Comparison of ENCODE assay signal across 9 mouse cellular contexts in genomic region chr3:22121741-22122140, GRCm38 (mm10). TPM values are rescaled to one million over a fixed set of nuclear protein-coding genes. Genes with fewer than 3 reads are reported as not detected.
DNase-seq lines count a peak whose midpoint lies in the region; ATAC-seq and TF ChIP-seq lines count a peak whose summit lies in the region.
"Had no signal": no experiment of that assay in that cellular context is flagged by ENCODE, and none has a peak within 500 bp of the region (broad histone marks: within the 10 kb centered on the region; RNA-seq: fewer than 3 reads in every experiment).

No protein-coding gene starts in this region.

- no peak for TF ChIP-seq CTCF in ES-Bruce4 (IDR thresholded peaks at IDR 0.05; ENCODE audit: low read depth, low read length)

- H3K4me1 ChIP-seq in heart, embryonic 13.5 days = peaks cover 53% of the 10 kb centered on the region
- H3K4me1 ChIP-seq in ES-Bruce4 (ENCODE audit: control insufficient read depth, insufficient read depth, low read length) = peaks cover 8% of the 10 kb centered on the region
- H3K4me1 ChIP-seq in brown adipose tissue, adult 24 weeks (ENCODE audit: control insufficient read depth, insufficient read depth, insufficient read length, low read length) = peaks cover 25% of the 10 kb centered on the region

- 0 out of 2 replicates have a peak, but pooled peaks cover 3% of the 10 kb centered on the region for H3K36me3 ChIP-seq in heart, embryonic 13.5 days
- H3K36me3 ChIP-seq in ES-Bruce4 (ENCODE audit: control insufficient read depth, insufficient read depth, low read length, poor library complexity, severe bottlenecking) = no peaks in the 10 kb centered on the region; the same call in 1 of the 2 replicates

- no peak for DNase-seq in heart, adult 9 months (ENCODE audit: low spot score in 2 of 2)
- peak; percentile 27 for DNase-seq in retina, postnatal 1 day
- no peak for DNase-seq in natural killer cell, adult 2 months (ENCODE audit: low spot score in 2 of 2)
- DNase-seq in gastrocnemius, adult 8-10 months (ENCODE audit: low spot score in 2 of 2) = no peak
- DNase-seq: forebrain, postnatal 0 days had no signal

- no peak for TF ChIP-seq POLR2A in ES-Bruce4 (IDR thresholded peaks at IDR 0.05; ENCODE audit: insufficient read depth, low read length)

- peak; percentile 98 for TF ChIP-seq EP300 in ES-Bruce4 (IDR thresholded peaks at IDR 0.05; ENCODE audit: insufficient read depth, low read depth, low read length)

- no peak overlapping the region for H3K4me3 ChIP-seq in heart, embryonic 13.5 days
- H3K4me3 ChIP-seq in ES-Bruce4 (ENCODE audit: low read depth, low read length) = no peak overlapping the region
- no peak overlapping the region for H3K4me3 ChIP-seq in brown adipose tissue, adult 24 weeks (ENCODE audit: insufficient read depth, low read depth, low read length)

- H3K27me3 ChIP-seq in heart, embryonic 13.5 days (replicated peaks) = no peaks in the 10 kb centered on the region
- no peaks in the 10 kb centered on the region for H3K27me3 ChIP-seq in ES-Bruce4 (ENCODE audit: control insufficient read depth, insufficient read depth, low read length, poor library complexity, severe bottlenecking)

- no peak overlapping the region for H3K4me2 ChIP-seq in heart, embryonic 13.5 days

- H3K9me3 ChIP-seq in heart, embryonic 13.5 days = no peaks in the 10 kb centered on the region
- peaks cover 6% of the 10 kb centered on the region; the same call in 1 of the 2 replicates for H3K9me3 ChIP-seq in ES-Bruce4 (replicated peaks; ENCODE audit: control insufficient read depth, insufficient read depth, low read length, poor library complexity, severe bottlenecking)

- ATAC-seq in heart, embryonic 13.5 days (ENCODE audit: extremely low read depth, insufficient number of reproducible peaks, low FRiP score, low TSS enrichment) = no peak
- ATAC-seq: forebrain, postnatal 0 days; lung, postnatal 0 days had no signal

- H3K27ac ChIP-seq in heart, embryonic 13.5 days (replicated peaks) = peak overlapping the region; percentile 10; the same call in 1 of the 2 replicates
- peak overlapping the region; percentile 89 for H3K27ac ChIP-seq in ES-Bruce4 (ENCODE audit: insufficient read depth, low read length)
- peak overlapping the region; percentile 46 for H3K27ac ChIP-seq in brown adipose tissue, adult 24 weeks (replicated peaks; ENCODE audit: low read depth, low read length)

- 53% methylated on average over 3 of the region's 3 CpGs for WGBS in heart, embryonic 13.5 days

- no peak overlapping the region for H3K9ac ChIP-seq in heart, embryonic 13.5 days
- peak overlapping the region; percentile 19; the same call in 1 of the 2 replicates for H3K9ac ChIP-seq in ES-Bruce4 (ENCODE audit: low read depth, poor library complexity, severe bottlenecking)
- H3K9ac ChIP-seq: forebrain, postnatal 0 days had no signal

RNA-seq across cellular contexts. Expression of gene Tbl1xr1, which starts 45.3 kb away (rescaled TPM):
- polyA plus RNA-seq in heart, embryonic 13.5 days (2015; fragmentation: Nextera tagmentation; extraction: Ambion mirVana) = 10.5 and 15.5 TPM in 2 replicates
- 50.0 and 64.4 TPM in 2 replicates for polyA plus RNA-seq in ES-Bruce4 (2011; ENCODE audit: insufficient read depth, insufficient read length, low read depth, missing spikeins)
- polyA plus RNA-seq in brown adipose tissue, adult 24 weeks (2012; ENCODE audit: insufficient read depth, insufficient read length, missing spikeins) = 7.1 and 21.8 TPM in 2 replicates
- 10 to 100 TPM; 52.3 to 65.0 (median 60.7) TPM for total RNA-seq in gastrocnemius, adult 8-10 months (2022)

Comparison
In these comparisons a context has a peak if more than half of its experiments do, and no peak if none do; other contexts are left out.
1. H3K27ac ChIP-seq: peak in every context shown above with its lines; median percentile 89 in ES-Bruce4; 46 in brown adipose tissue, adult 24 weeks; 10 in heart, embryonic 13.5 days.